Mouse (Mus musculus): ENCODE results near the gene Rev3l. TPM values are rescaled to one million over a fixed set of nuclear protein-coding genes. Genes with fewer than 3 reads are reported as not detected.
A peak's percentile ranks its signal among the peaks of the same experiment; 100 is the strongest.

The Rev3l gene
- total and polyA plus RNA-seq, 3 experiments = 1.8 to 70.5 (median 44.0) TPM

DNA sequence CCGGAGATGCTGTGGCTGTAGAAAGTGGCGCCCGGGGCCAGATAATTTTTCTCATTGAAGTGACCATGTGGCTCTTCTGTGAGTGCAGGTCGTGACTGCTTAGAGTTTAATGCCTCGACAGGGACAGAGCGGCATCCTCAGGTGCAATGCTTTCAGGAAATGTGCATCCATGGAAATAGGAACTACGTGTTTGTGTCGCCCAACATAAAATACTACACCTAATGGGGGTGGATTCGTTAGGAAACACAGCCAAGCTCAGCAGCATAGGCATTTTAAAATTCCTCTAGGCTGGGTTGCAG lies 1.1 kb downstream of the Rev3l start:
- no peaks in the 10 kb centered on the region for H3K9me3 ChIP-seq (replicated peaks)
- H3K27me3 ChIP-seq (ENCODE audit: insufficient read depth, low read length) = no peaks in the 10 kb centered on the region
- ATAC-seq (ENCODE audit: extremely low read depth, insufficient number of reproducible peaks, low FRiP score, poor library complexity, severe bottlenecking) = no peak
- peak overlapping the region; percentile 93 for H3K4me3 ChIP-seq (ENCODE audit: low read depth, low read length)
- H3K36me3 ChIP-seq (replicated peaks) = peaks cover 4% of the 10 kb centered on the region
- no peak for DNase-seq (ENCODE audit: low spot score)
- no peak for TF ChIP-seq GATA1 (IDR thresholded peaks at IDR 0.05; ENCODE audit: borderline replicate concordance, low read length)
- no peak for TF ChIP-seq POLR2AphosphoS5 (IDR thresholded peaks at IDR 0.05; ENCODE audit: insufficient replicate concordance, low read depth, low read length)
- no peak for TF ChIP-seq TAL1 (conservative IDR thresholded peaks at IDR 0.05; ENCODE audit: low read depth, low read length)
- no peak for TF ChIP-seq CTCF (IDR thresholded peaks at IDR 0.05; ENCODE audit: low read depth, low read length)
- TF ChIP-seq GATA2 (IDR thresholded peaks at IDR 0.05; ENCODE audit: borderline replicate concordance, low read depth, low read length) = no peak
- H3K4me1 ChIP-seq (ENCODE audit: insufficient read depth, low read depth, low read length) = peaks cover 13% of the 10 kb centered on the region

DNA sequence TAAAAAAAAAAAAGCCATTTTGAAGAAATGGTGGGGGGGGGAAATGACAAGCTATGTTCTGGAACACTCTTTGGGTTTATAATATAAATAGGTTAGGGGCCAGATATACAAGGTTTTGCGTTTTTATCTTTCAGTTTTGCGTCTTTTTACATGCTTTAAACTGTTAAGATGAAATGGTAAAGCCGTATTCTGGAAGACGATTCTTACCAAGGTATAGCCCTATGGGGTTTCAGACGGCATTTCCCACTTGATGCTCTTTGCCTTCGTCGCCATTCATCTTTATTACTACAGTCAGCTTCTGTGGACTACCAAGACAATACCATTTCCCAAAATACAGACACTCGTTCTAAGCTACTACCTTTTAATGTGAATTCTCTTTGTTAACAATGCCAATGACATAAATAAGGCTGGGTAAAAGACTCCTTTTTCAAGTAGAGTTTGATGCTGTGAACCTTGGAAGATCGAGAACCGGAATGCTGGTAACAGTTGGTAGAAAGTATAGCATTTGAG lies 1.6 kb downstream of the Rev3l start:
- DNase-seq (ENCODE audit: low spot score) = no peak
- no peaks in the 10 kb centered on the region for H3K27me3 ChIP-seq (ENCODE audit: insufficient read depth, low read length)
- H3K4me1 ChIP-seq (ENCODE audit: insufficient read depth, low read depth, low read length) = peaks cover 13% of the 10 kb centered on the region
- H3K9me3 ChIP-seq (replicated peaks) = no peaks in the 10 kb centered on the region
- H3K36me3 ChIP-seq (replicated peaks) = peaks cover 4% of the 10 kb centered on the region
- TF ChIP-seq GATA2 (IDR thresholded peaks at IDR 0.05; ENCODE audit: borderline replicate concordance, low read depth, low read length) (no peak), CTCF (IDR thresholded peaks at IDR 0.05; ENCODE audit: low read depth, low read length) (no peak), GATA1 (IDR thresholded peaks at IDR 0.05; ENCODE audit: borderline replicate concordance, low read length) (no peak), TAL1 (conservative IDR thresholded peaks at IDR 0.05; ENCODE audit: low read depth, low read length) (no peak), POLR2AphosphoS5 (IDR thresholded peaks at IDR 0.05; ENCODE audit: insufficient replicate concordance, low read depth, low read length) (no peak)
- H3K4me3 ChIP-seq (ENCODE audit: low read depth, low read length) = peak overlapping the region; percentile 93
- ATAC-seq (ENCODE audit: extremely low read depth, insufficient number of reproducible peaks, low FRiP score, poor library complexity, severe bottlenecking) = no peak

DNA sequence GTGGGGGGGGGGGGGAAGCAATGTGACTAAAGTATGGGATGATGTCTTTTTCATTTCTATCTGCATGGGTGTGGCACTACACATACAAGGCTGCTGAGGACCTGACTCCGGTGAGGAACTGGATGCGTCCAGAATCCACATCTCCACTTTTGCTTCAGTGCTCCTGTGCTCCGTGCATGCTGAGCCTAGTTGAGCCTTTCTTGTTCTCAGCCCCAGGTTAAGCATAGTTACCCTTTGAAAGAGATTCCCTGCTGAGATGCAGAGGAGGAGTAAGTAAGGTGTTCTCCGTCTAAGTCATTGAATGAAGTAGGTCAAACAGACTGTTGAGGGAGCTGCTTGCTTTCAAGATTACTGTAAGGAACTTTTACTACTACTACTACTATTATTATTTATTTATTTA lies 4.3 kb downstream of the Rev3l start:
- ATAC-seq (ENCODE audit: extremely low read depth, insufficient number of reproducible peaks, low FRiP score, poor library complexity, severe bottlenecking) (no peak), DNase-seq (ENCODE audit: low spot score) (no peak)
- Histone ChIP-seq H3K4me1 (ENCODE audit: insufficient read depth, low read depth, low read length) (peaks cover 13% of the 10 kb centered on the region), H3K4me3 (ENCODE audit: low read depth, low read length) (no peak overlapping the region), H3K36me3 (replicated peaks) (peaks cover 6% of the 10 kb centered on the region), H3K27me3 (ENCODE audit: insufficient read depth, low read length) (no peaks in the 10 kb centered on the region), H3K9me3 (replicated peaks) (no peaks in the 10 kb centered on the region)
- TF ChIP-seq POLR2AphosphoS5 (IDR thresholded peaks at IDR 0.05; ENCODE audit: insufficient replicate concordance, low read depth, low read length) (no peak), GATA2 (IDR thresholded peaks at IDR 0.05; ENCODE audit: borderline replicate concordance, low read depth, low read length) (no peak), TAL1 (conservative IDR thresholded peaks at IDR 0.05; ENCODE audit: low read depth, low read length) (no peak), GATA1 (IDR thresholded peaks at IDR 0.05; ENCODE audit: borderline replicate concordance, low read length) (no peak), CTCF (IDR thresholded peaks at IDR 0.05; ENCODE audit: low read depth, low read length) (no peak)

DNA sequence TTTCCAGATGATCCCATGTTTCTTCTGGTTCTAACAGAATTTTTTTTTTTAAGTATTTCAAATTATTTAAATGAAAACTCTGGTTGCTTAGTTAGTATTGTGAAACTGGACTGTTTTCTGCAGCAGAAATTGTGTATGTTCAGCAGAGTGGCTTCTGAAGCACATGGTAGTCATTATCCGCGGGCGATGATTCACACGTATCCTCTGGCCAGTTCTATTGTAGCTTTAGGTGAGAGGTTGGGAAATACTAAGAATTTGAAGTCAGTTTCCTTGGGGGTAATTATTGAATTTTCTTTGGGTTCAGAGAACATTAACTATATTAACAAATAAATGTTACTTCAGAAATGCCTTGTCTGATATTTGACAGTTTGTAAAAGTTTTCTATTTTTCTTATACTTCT lies 10.1 kb downstream of the Rev3l start:
- Histone ChIP-seq H3K27me3 (ENCODE audit: insufficient read depth, low read length) (no peaks in the 10 kb centered on the region), H3K4me1 (ENCODE audit: insufficient read depth, low read depth, low read length) (no peaks in the 10 kb centered on the region), H3K9me3 (replicated peaks) (no peaks in the 10 kb centered on the region), H3K4me3 (ENCODE audit: low read depth, low read length) (no peak overlapping the region), H3K36me3 (replicated peaks) (peaks cover 4% of the 10 kb centered on the region)
- DNase-seq (ENCODE audit: low spot score) (no peak), ATAC-seq (ENCODE audit: extremely low read depth, insufficient number of reproducible peaks, low FRiP score, poor library complexity, severe bottlenecking) (no peak)
- TF ChIP-seq GATA2 (IDR thresholded peaks at IDR 0.05; ENCODE audit: borderline replicate concordance, low read depth, low read length) (no peak), TAL1 (conservative IDR thresholded peaks at IDR 0.05; ENCODE audit: low read depth, low read length) (no peak), POLR2AphosphoS5 (IDR thresholded peaks at IDR 0.05; ENCODE audit: insufficient replicate concordance, low read depth, low read length) (no peak), CTCF (IDR thresholded peaks at IDR 0.05; ENCODE audit: low read depth, low read length) (no peak), GATA1 (IDR thresholded peaks at IDR 0.05; ENCODE audit: borderline replicate concordance, low read length) (no peak)

DNA sequence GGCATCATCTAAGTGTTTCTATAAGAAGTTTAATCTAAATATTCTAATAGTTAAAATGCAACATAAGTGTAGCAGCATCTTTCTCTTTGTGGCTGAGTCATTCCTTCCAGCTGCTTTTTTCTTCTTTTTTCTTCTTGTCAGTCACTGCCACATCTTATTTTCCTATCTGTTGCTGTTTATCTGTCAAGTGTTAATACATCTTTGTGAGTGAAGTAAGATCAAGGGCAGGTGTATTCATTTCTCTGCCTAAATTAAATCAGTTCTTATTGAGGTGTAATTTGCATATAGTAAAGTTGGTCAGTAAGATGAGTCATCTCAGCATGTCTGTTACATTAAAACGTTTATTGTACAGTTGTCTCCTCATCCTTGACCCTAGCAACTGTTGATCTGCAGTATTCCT lies 32.8 kb downstream of the Rev3l start:
- peaks cover 8% of the 10 kb centered on the region for H3K36me3 ChIP-seq (replicated peaks)
- ATAC-seq (ENCODE audit: extremely low read depth, insufficient number of reproducible peaks, low FRiP score, poor library complexity, severe bottlenecking) = no peak
- TF ChIP-seq GATA2 (IDR thresholded peaks at IDR 0.05; ENCODE audit: borderline replicate concordance, low read depth, low read length) (no peak), POLR2AphosphoS5 (IDR thresholded peaks at IDR 0.05; ENCODE audit: insufficient replicate concordance, low read depth, low read length) (no peak), CTCF (IDR thresholded peaks at IDR 0.05; ENCODE audit: low read depth, low read length) (no peak), GATA1 (IDR thresholded peaks at IDR 0.05; ENCODE audit: borderline replicate concordance, low read length) (no peak), TAL1 (conservative IDR thresholded peaks at IDR 0.05; ENCODE audit: low read depth, low read length) (no peak)
- H3K4me3 ChIP-seq (ENCODE audit: low read depth, low read length) = no peak overlapping the region
- DNase-seq (ENCODE audit: low spot score) = no peak
- no peaks in the 10 kb centered on the region for H3K4me1 ChIP-seq (ENCODE audit: insufficient read depth, low read depth, low read length)
- H3K9me3 ChIP-seq (replicated peaks) = 0 out of 2 replicates have a peak, but pooled peaks cover 2% of the 10 kb centered on the region
- H3K27me3 ChIP-seq (ENCODE audit: insufficient read depth, low read length) = no peaks in the 10 kb centered on the region

DNA sequence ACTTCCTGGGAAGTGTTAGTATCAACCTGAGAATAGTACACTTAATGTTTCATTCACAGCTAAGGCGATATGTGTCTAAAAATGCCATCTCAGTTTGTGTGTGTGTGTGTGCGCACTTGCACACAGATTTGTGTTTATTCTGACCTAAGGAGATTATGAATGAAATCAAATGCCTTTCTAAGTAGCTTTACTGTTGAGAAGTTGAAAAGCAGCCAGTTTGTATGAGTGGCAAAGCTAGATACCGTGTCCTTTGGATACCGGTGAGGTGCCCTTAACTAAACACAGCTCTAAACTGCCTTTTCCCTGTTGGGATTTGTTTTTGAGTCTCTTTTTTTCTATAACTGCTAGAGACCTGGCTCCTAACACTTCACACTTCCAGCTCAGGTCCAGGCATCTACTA lies 34.8 kb downstream of the Rev3l start:
- Histone ChIP-seq H3K4me1 (ENCODE audit: insufficient read depth, low read depth, low read length) (no peaks in the 10 kb centered on the region), H3K27me3 (ENCODE audit: insufficient read depth, low read length) (no peaks in the 10 kb centered on the region), H3K36me3 (replicated peaks) (peaks cover 3% of the 10 kb centered on the region), H3K9me3 (replicated peaks) (0 out of 2 replicates have a peak, but pooled peaks cover 2% of the 10 kb centered on the region), H3K4me3 (ENCODE audit: low read depth, low read length) (no peak overlapping the region)
- ATAC-seq (ENCODE audit: extremely low read depth, insufficient number of reproducible peaks, low FRiP score, poor library complexity, severe bottlenecking) = no peak
- no peak for DNase-seq (ENCODE audit: low spot score)
- no peak for TF ChIP-seq CTCF (IDR thresholded peaks at IDR 0.05; ENCODE audit: low read depth, low read length)
- TF ChIP-seq TAL1 (conservative IDR thresholded peaks at IDR 0.05; ENCODE audit: low read depth, low read length) = no peak

DNA sequence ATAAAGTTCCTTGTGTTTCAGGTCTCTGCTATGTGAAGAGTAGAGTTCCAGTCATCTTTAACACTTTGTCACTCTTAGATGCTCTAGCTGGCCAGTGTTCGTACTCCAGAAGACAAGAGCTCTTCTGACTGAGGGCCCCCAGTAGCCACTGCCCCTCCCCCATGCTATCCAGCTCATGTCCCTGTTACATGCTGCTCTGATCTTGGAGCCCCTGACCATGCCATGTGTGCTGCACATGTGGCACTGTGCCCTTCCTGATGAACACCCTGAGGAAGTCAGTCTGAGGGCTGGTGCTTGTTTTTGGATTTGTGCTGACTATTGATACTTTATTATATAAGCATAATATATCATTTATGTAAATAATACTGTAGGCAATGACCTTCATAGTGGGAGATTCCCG lies 40.3 kb downstream of the Rev3l start:
- DNase-seq (ENCODE audit: low spot score) (no peak), ATAC-seq (ENCODE audit: extremely low read depth, insufficient number of reproducible peaks, low FRiP score, poor library complexity, severe bottlenecking) (no peak)
- H3K27me3 ChIP-seq (ENCODE audit: insufficient read depth, low read length) = no peaks in the 10 kb centered on the region
- TF ChIP-seq TAL1 (conservative IDR thresholded peaks at IDR 0.05; ENCODE audit: low read depth, low read length) (no peak), POLR2AphosphoS5 (IDR thresholded peaks at IDR 0.05; ENCODE audit: insufficient replicate concordance, low read depth, low read length) (no peak), GATA1 (IDR thresholded peaks at IDR 0.05; ENCODE audit: borderline replicate concordance, low read length) (no peak), CTCF (IDR thresholded peaks at IDR 0.05; ENCODE audit: low read depth, low read length) (no peak), GATA2 (IDR thresholded peaks at IDR 0.05; ENCODE audit: borderline replicate concordance, low read depth, low read length) (no peak)
- H3K4me1 ChIP-seq (ENCODE audit: insufficient read depth, low read depth, low read length) = peaks cover 4% of the 10 kb centered on the region; the same call in 1 of the 2 replicates
- no peak overlapping the region for H3K4me3 ChIP-seq (ENCODE audit: low read depth, low read length)
- peaks cover 8% of the 10 kb centered on the region for H3K36me3 ChIP-seq (replicated peaks)
- H3K9me3 ChIP-seq (replicated peaks) = no peaks in the 10 kb centered on the region
